Mouse (Mus musculus) mesoderm, embryonic 11.5 days (tissue): Measurements from ENCODE around the gene Map3k20.

Experiments
- DNase-seq: peaks from one replicate; pipeline ENCODE4 v3.0.0-alpha.2; 2012; ENCODE audit warnings: low read depth, low spot score

The Map3k20 gene

GRCm38 (mm10) chr2:72477221-72477620, 191.8 kb downstream of the Map3k20 start:
- DNase-seq = no peak

- DNase-seq = no peak
These were observed 192.7 kb downstream of the Map3k20 start for GRCm38 (mm10) chr2:72478176-72478575.

GRCm38 (mm10) chr2:72478921-72479320, 193.5 kb downstream of the Map3k20 start:
- DNase-seq = no peak

GRCm38 (mm10) chr2:72479818-72480217, 194.4 kb downstream of the Map3k20 start:
- no peak for DNase-seq

- no peak for DNase-seq
These were observed 206.2 kb downstream of the Map3k20 start for GRCm38 (mm10) chr2:72491650-72492049.
